Mouse (Mus musculus) layer of hippocampus, adult 2 months (tissue): ENCODE data around the gene Elp4. TPM values are rescaled to one million over a fixed set of nuclear protein-coding genes. Genes with fewer than 3 reads are reported as not detected.
A peak's percentile ranks its signal among the peaks of the same experiment; 100 is the strongest.

Experiments used
- DNase-seq, 2 experiments: peaks; one replicate each; pipeline ENCODE4 v3.0.0; 2022; ENCODE audit warnings: low spot score in 2 of 2
- H3K27ac ChIP-seq: fragments of 200-600 bp; 2 replicates; pipeline ENCODE4 v1.8.1; 2022
- H3K4me3 ChIP-seq: fragments of 200-600 bp; 2 replicates; pipeline ENCODE4 v1.8.1; 2022; ENCODE audit warnings: mild to moderate bottlenecking
- CTCF ChIP-seq: fragments of 200-600 bp; conservative IDR thresholded peaks from 2 replicates; pipeline ENCODE4 v1.8.1; 2022; ENCODE audit warnings: antibody characterized with exemption, mild to moderate bottlenecking, moderate library complexity
- total RNA-seq, 2 experiments: library from RNA; stranded (reverse); gene quantifications; 2 replicates each; pipeline ENCODE4 v1.2.3; 2021

Elp4 gene
- total RNA-seq, 2 experiments from 2014 or later, result 16.5 to 18.9 TPM

GRCm38 (mm10) chr2:105682634-105683351 is 221.6 kb downstream of the Elp4 start:
- TF ChIP-seq CTCF, result no peak
- Histone ChIP-seq H3K4me3 (peak overlapping the region; percentile 34; the same call in 1 of the 2 replicates), H3K27ac (peak overlapping the region; percentile 72; the same call in 1 of the 2 replicates)

GRCm38 (mm10) chr2:105682011-105682501 is 222.3 kb downstream of the Elp4 start:
- Histone ChIP-seq H3K4me3 (peak overlapping the region; percentile 34; the same call in 1 of the 2 replicates), H3K27ac (peak overlapping the region; percentile 72)
- DNase-seq, result no peak
- no peak for TF ChIP-seq CTCF

More at GRCm38 (mm10) chr2:105682634-105683351, 221.6 kb downstream of the Elp4 start:
- DNase-seq, result no peak

GRCm38 (mm10) chr2:105680999-105681710 is 223.2 kb downstream of the Elp4 start:
- peak overlapping the region; percentile 18 for H3K4me3 ChIP-seq
- DNase-seq, result no peak
- H3K27ac ChIP-seq, result peak overlapping the region; percentile 72
- TF ChIP-seq CTCF, result no peak

GRCm38 (mm10) chr2:105680146-105680998 is 224.0 kb downstream of the Elp4 start:
- peak overlapping the region; percentile 72 for H3K27ac ChIP-seq
- DNase-seq, result no peak
- TF ChIP-seq CTCF, result no peak
- H3K4me3 ChIP-seq, result no peak overlapping the region; the same call in 1 of the 2 replicates

- TF ChIP-seq CTCF, result no peak
- no peak for DNase-seq
- peak overlapping the region; percentile 72; the same call in 1 of the 2 replicates for H3K27ac ChIP-seq
- H3K4me3 ChIP-seq, result no peak overlapping the region; the same call in 1 of the 2 replicates
Measured at GRCm38 (mm10) chr2:105679331-105679730, 225.0 kb downstream of the Elp4 start.

- no peak for DNase-seq
- no peak for TF ChIP-seq CTCF
- peak overlapping the region; percentile 72; the same call in 1 of the 2 replicates for H3K27ac ChIP-seq
- no peak overlapping the region; the same call in 1 of the 2 replicates for H3K4me3 ChIP-seq
Measured at GRCm38 (mm10) chr2:105678880-105679321, 225.5 kb downstream of the Elp4 start.

- Histone ChIP-seq H3K4me3 (no peak overlapping the region; the same call in 1 of the 2 replicates), H3K27ac (no peak overlapping the region)
- TF ChIP-seq CTCF, result no peak
- no peak for DNase-seq
Measured at GRCm38 (mm10) chr2:105678306-105678705, 226.1 kb downstream of the Elp4 start.

GRCm38 (mm10) chr2:105677434-105678105 is 226.8 kb downstream of the Elp4 start:
- DNase-seq, result no peak
- TF ChIP-seq CTCF, result no peak
- H3K27ac ChIP-seq, result peak overlapping the region; percentile 74
- H3K4me3 ChIP-seq, result peak overlapping the region; percentile 45

- H3K27ac ChIP-seq, result peak overlapping the region; percentile 88
- DNase-seq, result no peak
- TF ChIP-seq CTCF, result no peak
Measured at GRCm38 (mm10) chr2:105676909-105677433, 227.4 kb downstream of the Elp4 start.

GRCm38 (mm10) chr2:105676080-105676908 is 228.1 kb downstream of the Elp4 start:
- Histone ChIP-seq H3K4me3 (peak overlapping the region; percentile 52), H3K27ac (peak overlapping the region; percentile 88)
- TF ChIP-seq CTCF, result no peak
- DNase-seq, result no peak

More at GRCm38 (mm10) chr2:105676909-105677433, 227.4 kb downstream of the Elp4 start:
- H3K4me3 ChIP-seq, result peak overlapping the region; percentile 52

- DNase-seq, result no peak
- Histone ChIP-seq H3K27ac (peak overlapping the region; percentile 88), H3K4me3 (peak overlapping the region; percentile 52)
- no peak for TF ChIP-seq CTCF
Measured at GRCm38 (mm10) chr2:105675730-105676079, 228.7 kb downstream of the Elp4 start.
